Mouse (Mus musculus) left cerebral cortex, postnatal 36 days (tissue): ENCODE measurements at regions not wholly inside any gene's neighbourhood (a gene's known extent, or its start where the extent isn't known, plus 50 kb on each side); places are given as distances from the start of the nearest gene placed in this dataset.

Source experiments
- DNase-seq, 2 experiments: peaks; one replicate each; pipeline ENCODE4 v3.0.0; 2021 to 2022; ENCODE audit warnings: low spot score in 2 of 2, mixed read lengths in 1 of 2
- intact Hi-C: fragments of 180-260 bp; cut with DNase I; formaldehyde crosslinking; loops from one replicate; pipeline ENCODE4 v1.15.1; 2025

DNA sequence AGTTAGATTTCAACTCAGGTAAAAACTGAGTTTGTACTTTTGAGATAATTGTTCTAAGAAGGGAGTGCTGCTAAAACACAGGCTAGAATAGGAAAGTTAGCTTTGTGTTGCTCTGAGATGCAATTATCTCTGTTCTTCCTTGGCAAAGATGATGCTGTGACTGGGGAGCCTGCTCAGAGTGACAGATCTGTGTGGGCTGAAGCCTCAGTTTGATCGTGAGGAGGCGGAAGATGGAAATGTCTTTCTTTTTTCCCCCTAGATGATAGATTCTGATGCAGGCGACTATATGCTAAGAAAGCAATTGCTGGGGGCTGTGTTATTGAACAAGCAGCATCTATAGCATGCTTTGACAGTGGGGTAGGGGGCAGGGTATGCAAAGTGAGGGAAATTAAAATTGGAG, 156.7 kb upstream of the Cypt15 start:
- DNase-seq: peak; percentile 5 to 9
- intact Hi-C loops: no loop called here

DNA sequence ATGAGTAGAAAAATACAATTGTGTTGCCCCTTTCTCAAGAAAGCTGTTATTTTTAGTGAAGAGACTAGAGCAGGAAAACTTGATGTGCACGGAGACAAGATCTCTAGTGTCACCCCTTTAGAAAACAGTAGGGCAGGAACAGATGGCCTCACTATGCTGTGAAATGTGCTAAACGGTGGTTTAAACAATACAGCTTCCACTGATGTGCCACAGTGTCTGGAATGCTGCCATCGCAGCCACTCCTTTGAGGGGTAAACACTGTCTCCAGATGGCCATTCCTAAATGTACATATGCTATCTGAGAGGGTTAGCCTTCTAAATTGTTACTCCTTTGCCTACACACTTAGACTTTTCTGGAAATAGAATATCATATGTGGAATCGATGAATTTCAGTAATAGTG, 116.4 kb upstream of the Cypt15 start:
- DNase-seq: peak in 1 of 2 experiments; percentile 10
- intact Hi-C loops: no loop called here

DNA sequence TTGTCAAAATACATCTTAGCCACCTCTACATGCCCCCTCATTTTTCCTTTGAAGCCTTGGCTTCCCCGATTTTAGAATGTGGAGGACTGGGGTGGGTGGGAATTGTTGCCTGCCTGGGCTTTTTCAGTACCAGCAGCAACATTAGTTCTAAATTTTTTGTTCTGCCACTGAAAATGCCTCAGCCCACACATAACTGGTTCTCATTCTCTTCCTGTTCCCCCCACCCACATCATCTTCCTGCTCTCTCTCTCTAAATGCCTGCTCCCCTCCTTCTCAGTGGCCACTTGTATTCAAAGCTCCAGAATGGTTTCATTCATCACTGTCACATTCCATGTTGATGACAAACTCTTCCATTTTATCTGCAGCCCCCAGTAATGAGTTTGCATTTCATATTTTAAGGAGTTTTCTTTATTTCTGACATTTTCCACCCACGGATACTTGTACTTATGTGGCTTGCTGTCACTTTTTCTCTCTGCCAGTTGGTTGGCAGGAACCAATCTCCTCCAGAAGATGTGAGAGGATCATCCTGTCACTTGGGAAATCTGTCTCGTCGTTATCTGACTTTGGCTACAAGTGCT, 95.8 kb upstream of the Cypt15 start:
- peak in 1 of 2 experiments; percentile 14 for DNase-seq

More for the DNA sequence above, 95.8 kb upstream of the Cypt15 start:
- intact Hi-C loops: no loop called here
